Mouse (Mus musculus) thymus, adult 2 months (tissue): ENCODE data around the gene Mmp14. TPM values are rescaled to one million over a fixed set of nuclear protein-coding genes. Genes with fewer than 3 reads are reported as not detected.

ENCODE experiments used
- DNase-seq: peaks from one replicate; pipeline ENCODE4 v3.0.0; 2021
- H3K27ac ChIP-seq: fragments of 200-500 bp; 2 replicates; pipeline ENCODE4 v1.5.1; 2012; ENCODE audit warnings: low read length, control low read depth; ENCODE audit not compliant: control insufficient read depth, insufficient read depth
- H3K27me3 ChIP-seq: fragments of 200-500 bp; 2 replicates; pipeline ENCODE4 v1.6.1; 2012; ENCODE audit warnings: mild to moderate bottlenecking, low read length, moderate library complexity, mixed read lengths; ENCODE audit not compliant: control insufficient read depth, insufficient read depth
- H3K36me3 ChIP-seq: fragments of 200-500 bp; 2 replicates; pipeline ENCODE4 v1.6.1; 2012; ENCODE audit warnings: mild to moderate bottlenecking, low read length, moderate library complexity; ENCODE audit not compliant: control insufficient read depth, insufficient read depth
- H3K4me1 ChIP-seq: fragments of 200-500 bp; replicated peaks from 2 replicates; pipeline ENCODE4 v1.6.1; 2012; ENCODE audit warnings: low read length; ENCODE audit not compliant: control insufficient read depth, insufficient read depth
- H3K4me3 ChIP-seq: fragments of 200-500 bp; 2 replicates; pipeline ENCODE4 v1.5.1; 2012; ENCODE audit warnings: mild to moderate bottlenecking, low read length, control low read depth, moderate library complexity; ENCODE audit not compliant: control insufficient read depth, insufficient read depth
- CTCF ChIP-seq: fragments of 200-500 bp; IDR thresholded peaks from 2 replicates; pipeline ENCODE4 v1.5.1; 2012; ENCODE audit warnings: mild to moderate bottlenecking, control low read depth, low read length, moderate library complexity, borderline replicate concordance; ENCODE audit not compliant: control insufficient read depth, poor library complexity, insufficient read depth; ENCODE audit errors: extremely low read depth
- POLR2A ChIP-seq: fragments of 200-500 bp; IDR thresholded peaks from 2 replicates; pipeline ENCODE4 v1.6.1; 2012; ENCODE audit warnings: mild to moderate bottlenecking, low read length, control low read depth, moderate library complexity; ENCODE audit not compliant: control insufficient read depth, poor library complexity, insufficient read depth; ENCODE audit errors: extremely low read depth
- WGBS: fragments of 180-500 bp; shearing (Covaris S2); methylation state at CpG from one replicate; pipeline ENCODE4 v1.1.7; 2018; 5-methylcytosine and 5-hydroxymethylcytosine counted together
- polyA plus RNA-seq: library from polyadenylated mRNA; depleted of rRNA; stranded (reverse); fragments of >200 nt; gene quantifications from 2 replicates; pipeline ENCODE4 v1.2.3, GENCODE M21; 2012

The Mmp14 gene
- polyA plus RNA-seq, 1 experiment = 76.5 TPM

- H3K4me3 ChIP-seq = peak overlapping the region; percentile 7
- H3K27me3 ChIP-seq = no peaks in the 10 kb centered on the region
- DNase-seq = peak; percentile 32
- no peaks in the 10 kb centered on the region for H3K36me3 ChIP-seq
- no peak for TF ChIP-seq CTCF
- no peak for TF ChIP-seq POLR2A
- peak overlapping the region; percentile 1; the same call in 1 of the 2 replicates for H3K27ac ChIP-seq
- H3K4me1 ChIP-seq = peaks cover 20% of the 10 kb centered on the region
- 13% methylated on average over 18 of the region's 18 CpGs for WGBS
Observed at GRCm38 (mm10) chr14:54413877-54414700, 17.3 kb upstream of the Mmp14 start.

GRCm38 (mm10) chr14:54415241-54416020, 16.0 kb upstream of the Mmp14 start:
- no peaks in the 10 kb centered on the region for H3K27me3 ChIP-seq
- no peak overlapping the region for H3K27ac ChIP-seq
- TF ChIP-seq POLR2A (no peak), CTCF (no peak)
- H3K4me3 ChIP-seq = no peak overlapping the region
- no peaks in the 10 kb centered on the region for H3K36me3 ChIP-seq
- peaks cover 17% of the 10 kb centered on the region for H3K4me1 ChIP-seq
- DNase-seq = no peak
- WGBS = 94% methylated on average over 13 of the region's 13 CpGs

- no peaks in the 10 kb centered on the region for H3K27me3 ChIP-seq
- H3K4me3 ChIP-seq = no peak overlapping the region
- no peak overlapping the region for H3K27ac ChIP-seq
- no peak for DNase-seq
- peaks cover 16% of the 10 kb centered on the region for H3K4me1 ChIP-seq
- 93% methylated on average over 5 of the region's 5 CpGs for WGBS
- TF ChIP-seq POLR2A (no peak), CTCF (no peak)
- H3K36me3 ChIP-seq = no peaks in the 10 kb centered on the region
Observed at GRCm38 (mm10) chr14:54416229-54416775, 15.1 kb upstream of the Mmp14 start.

- WGBS = 96% methylated on average over 4 of the region's 4 CpGs
- Histone ChIP-seq H3K4me3 (no peak overlapping the region), H3K27ac (no peak overlapping the region), H3K36me3 (no peaks in the 10 kb centered on the region), H3K4me1 (peaks cover 16% of the 10 kb centered on the region), H3K27me3 (no peaks in the 10 kb centered on the region)
- DNase-seq = no peak
- TF ChIP-seq CTCF (no peak), POLR2A (no peak)
Observed at GRCm38 (mm10) chr14:54416830-54417229, 14.6 kb upstream of the Mmp14 start.

- DNase-seq = no peak
- whole genome bisulfite sequencing = 62% methylated on average over 19 of the region's 19 CpGs
- peaks cover 16% of the 10 kb centered on the region for H3K4me1 ChIP-seq
- H3K27ac ChIP-seq = no peak within 1 kb of the TSS
- no peak for TF ChIP-seq POLR2A
- TF ChIP-seq CTCF = no peak
- no peaks in the 10 kb centered on the region for H3K27me3 ChIP-seq
- no peak within 1 kb of the TSS for H3K4me3 ChIP-seq
- no peaks in the 10 kb centered on the region for H3K36me3 ChIP-seq
Observed at GRCm38 (mm10) chr14:54417623-54418081, 13.8 kb upstream of the Mmp14 start, which contains the start of gene Slc7a7. TSS of gene Slc7a7 (minus strand) at chr14:54417780.

- H3K27ac ChIP-seq = no peak overlapping the region
- peaks cover 2% of the 10 kb centered on the region; the same call in 1 of the 2 replicates for H3K4me1 ChIP-seq
- no peaks in the 10 kb centered on the region for H3K27me3 ChIP-seq
- no peak for TF ChIP-seq POLR2A
- TF ChIP-seq CTCF = no peak
- H3K36me3 ChIP-seq = no peaks in the 10 kb centered on the region
- no peak overlapping the region for H3K4me3 ChIP-seq
- whole genome bisulfite sequencing = 84% methylated on average over 2 of the region's 2 CpGs
- DNase-seq = no peak
Observed at GRCm38 (mm10) chr14:54421014-54421413, 10.4 kb upstream of the Mmp14 start.
